Mouse (Mus musculus): ENCODE results near the gene Lmod1.

GRCm38 (mm10) chr1:135363446-135363845 is 38.8 kb downstream of the Lmod1 start:
- TF ChIP-seq POLR2A (IDR thresholded peaks at IDR 0.05; ENCODE audit: extremely low read depth, insufficient read depth, low read length): no peak
- no peak for TF ChIP-seq CTCF (IDR thresholded peaks at IDR 0.05; ENCODE audit: extremely low read depth, insufficient read depth, low read length)

All from cortical plate, adult 2 months (tissue).